Comparison of ENCODE assay signal across 7 mouse cellular contexts in the genomic region with DNA sequence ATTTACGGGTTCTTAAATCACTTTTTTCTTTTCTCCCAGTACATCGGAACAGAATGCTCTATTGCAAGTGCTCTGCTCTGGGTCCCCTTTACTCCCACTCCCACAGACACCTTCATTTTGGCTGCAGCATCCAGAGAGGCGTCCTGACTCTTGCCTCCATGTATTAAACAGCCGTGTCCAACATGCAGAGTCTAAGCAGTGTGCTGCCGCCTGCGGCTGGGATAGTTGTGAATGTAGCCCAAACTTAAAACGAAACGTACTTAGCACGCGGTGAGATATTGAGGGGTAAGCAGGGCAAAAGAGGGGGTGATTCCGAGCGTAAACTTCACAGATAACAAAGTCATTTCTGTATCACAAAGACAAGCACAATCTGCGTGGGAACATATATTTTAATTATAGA. TPM values are rescaled to one million over a fixed set of nuclear protein-coding genes. Genes with fewer than 3 reads are reported as not detected.
DNase-seq lines count a peak whose midpoint lies in the region; ATAC-seq and TF ChIP-seq lines count a peak whose summit lies in the region.

No protein-coding gene starts in this region.

- no peak for TF ChIP-seq POLR2A in brain, embryonic 14.5 days (IDR thresholded peaks at IDR 0.05; ENCODE audit: borderline replicate concordance, extremely low read depth, insufficient read depth, insufficient read length, poor library complexity, severe bottlenecking)

- peaks cover 26% of the 10 kb centered on the region for H3K4me1 ChIP-seq in heart, embryonic 12.5 days (replicated peaks)
- H3K4me1 ChIP-seq in midbrain, embryonic 12.5 days, result peaks cover 16% of the 10 kb centered on the region

- peak overlapping the region; percentile 72 for H3K4me2 ChIP-seq in heart, embryonic 12.5 days
- peak overlapping the region; percentile 68 for H3K4me2 ChIP-seq in midbrain, embryonic 12.5 days (replicated peaks)

- TF ChIP-seq CTCF in brain, embryonic 14.5 days (IDR thresholded peaks at IDR 0.05; ENCODE audit: borderline replicate concordance, extremely low read depth, insufficient read depth, insufficient read length), result no peak

- DNase-seq in Muller cell, postnatal 12 days (ENCODE audit: inconsistent ontology term), result peak; percentile 27
- peak; percentile 64 for DNase-seq in brain, embryonic 14.5 days (ENCODE audit: low read depth)
- peak; percentile 19 for DNase-seq in kidney, postnatal 14 days
- DNase-seq in spleen, postnatal 36 days (ENCODE audit: low spot score in 2 of 2), result no peak
- DNase-seq in thymus, postnatal 0 days (ENCODE audit: low spot score), result no peak

- H3K9ac ChIP-seq in heart, embryonic 12.5 days, result peak overlapping the region; percentile 40
- H3K9ac ChIP-seq in midbrain, embryonic 12.5 days (replicated peaks), result no peak overlapping the region

- no peaks in the 10 kb centered on the region for H3K27me3 ChIP-seq in heart, embryonic 12.5 days (replicated peaks)
- H3K27me3 ChIP-seq in midbrain, embryonic 12.5 days, result peaks cover 29% of the 10 kb centered on the region

- ATAC-seq in heart, embryonic 12.5 days (ENCODE audit: insufficient number of reproducible peaks, low FRiP score), result peak; percentile 56; the same call in 1 of the 2 replicates
- 0 out of 2 replicates have a peak, but pooled peaks have one; percentile 39 for ATAC-seq in midbrain, embryonic 12.5 days (ENCODE audit: low FRiP score, low read depth)

- H3K27ac ChIP-seq in heart, embryonic 12.5 days (ENCODE audit: poor library complexity, severe bottlenecking), result peak overlapping the region; percentile 96
- no peak overlapping the region for H3K27ac ChIP-seq in midbrain, embryonic 12.5 days (replicated peaks)

- 12% methylated on average over 13 of the region's 13 CpGs for WGBS in heart, embryonic 12.5 days
- WGBS in midbrain, embryonic 12.5 days, result 17% methylated on average over 13 of the region's 13 CpGs

- H3K36me3 ChIP-seq in heart, embryonic 12.5 days, result 0 out of 2 replicates have a peak, but pooled peaks cover 2% of the 10 kb centered on the region
- no peaks in the 10 kb centered on the region for H3K36me3 ChIP-seq in midbrain, embryonic 12.5 days

- H3K9me3 ChIP-seq in heart, embryonic 12.5 days (replicated peaks), result peaks cover 4% of the 10 kb centered on the region; the same call in 1 of the 2 replicates
- no peaks in the 10 kb centered on the region for H3K9me3 ChIP-seq in midbrain, embryonic 12.5 days

- H3K4me3 ChIP-seq in heart, embryonic 12.5 days, result peak overlapping the region; percentile 64
- peak overlapping the region; percentile 39 for H3K4me3 ChIP-seq in midbrain, embryonic 12.5 days

RNA-seq across cellular contexts. Expression of a gene that starts 0.7 kb away (rescaled TPM):
- 13.0 and 14.8 TPM in 2 replicates for polyA plus RNA-seq in brain, embryonic 14.5 days (2012; rRNA removed)
- polyA plus RNA-seq in heart, embryonic 12.5 days (2016; fragmentation: Nextera tagmentation; extraction: Ambion mirVana), result 336 and 344 TPM in 2 replicates
- 23.1 and 30.5 TPM in 2 replicates for polyA plus RNA-seq in midbrain, embryonic 12.5 days (2016; fragmentation: Nextera tagmentation; extraction: Ambion mirVana)
- 3.9 and 4.6 TPM in 2 replicates for polyA plus RNA-seq in thymus, postnatal 0 days (2015; fragmentation: Nextera tagmentation; extraction: Ambion mirVana)

RNA-seq across cellular contexts. Expression of a gene that starts 49.9 kb away (rescaled TPM):
- polyA plus RNA-seq in brain, embryonic 14.5 days (2012; rRNA removed), result 0.09 and 0.11 TPM in 2 replicates
- polyA plus RNA-seq in heart, embryonic 12.5 days (2016; fragmentation: Nextera tagmentation; extraction: Ambion mirVana), result 0.06 and 0.20 TPM in 2 replicates
- polyA plus RNA-seq in midbrain, embryonic 12.5 days (2016; fragmentation: Nextera tagmentation; extraction: Ambion mirVana), result not detected in 2 replicates
- polyA plus RNA-seq in thymus, postnatal 0 days (2015; fragmentation: Nextera tagmentation; extraction: Ambion mirVana), result not detected in 2 replicates

Comparison
In these comparisons a context has a peak if more than half of its experiments do, and no peak if none do; other contexts are left out.
1. DNase-seq: peak in Muller cell, postnatal 12 days (single experiment), brain, embryonic 14.5 days (single experiment) and kidney, postnatal 14 days (single experiment); none in spleen, postnatal 36 days (0 of 2) and thymus, postnatal 0 days (single experiment).
2. RNA of a gene that starts 0.7 kb away (polyA plus RNA-seq): 336 to 344 TPM in heart, embryonic 12.5 days; 23.1 to 30.5 TPM in midbrain, embryonic 12.5 days, 13.0 to 14.8 TPM in brain, embryonic 14.5 days and 3.9 to 4.6 TPM in thymus, postnatal 0 days; every median in the first group is over 10 times any median in the second.